11 mouse cellular contexts compared by ENCODE assay signal in the genomic region with DNA sequence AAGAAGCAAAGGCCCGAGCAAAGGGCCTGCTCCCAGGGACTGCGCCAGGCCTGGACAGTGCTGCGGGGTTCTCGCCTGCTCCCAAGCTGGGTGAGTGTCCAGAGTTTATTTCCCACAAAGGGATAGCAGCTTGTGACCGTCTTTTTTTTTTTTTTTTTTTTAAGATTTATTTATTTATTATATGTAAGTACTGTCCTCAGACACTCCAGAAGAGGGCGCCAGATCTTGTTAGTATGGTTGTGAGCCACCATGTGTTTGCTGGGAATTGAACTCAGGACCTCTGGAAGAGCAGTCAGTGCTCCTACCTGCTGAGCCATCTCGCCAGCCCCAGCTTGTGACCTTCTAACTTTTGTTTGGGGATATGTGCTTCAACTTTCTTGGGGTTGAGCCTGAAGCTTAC. TPM values are rescaled to one million over a fixed set of nuclear protein-coding genes. Genes with fewer than 3 reads are reported as not detected.
DNase-seq lines count a peak whose midpoint lies in the region; ATAC-seq and TF ChIP-seq lines count a peak whose summit lies in the region.
"Had no signal": no experiment of that assay in that cellular context is flagged by ENCODE, and none has a peak within 500 bp of the region (broad histone marks: within the 10 kb centered on the region; RNA-seq: fewer than 3 reads in every experiment).

No protein-coding gene starts in this region.

- H3K27me3 ChIP-seq in liver, adult 2 months (ENCODE audit: control insufficient read depth, insufficient read depth, low read length), result no peaks in the 10 kb centered on the region
- no peaks in the 10 kb centered on the region for H3K27me3 ChIP-seq in liver, embryonic 12.5 days (replicated peaks)
- H3K27me3 ChIP-seq: heart, embryonic 15.5 days; Patski had no signal

- TF ChIP-seq CTCF in liver, adult 2 months (IDR thresholded peaks at IDR 0.05; ENCODE audit: low read depth, low read length), result peak; percentile 13; the same call in 1 of the 2 replicates

- no peaks in the 10 kb centered on the region; the same call in 1 of the 2 replicates for H3K79me2 ChIP-seq in liver, adult 2 months (ENCODE audit: control insufficient read depth, insufficient read depth, low read length)

- intact Hi-C loops in gastrocnemius, postnatal 14 days (cut with DNase I; ENCODE audit: low total_unique reads), result no loop called here
- intact Hi-C loops in gastrocnemius, postnatal 36 days (cut with DNase I), result no loop called here

- H3K4me1 ChIP-seq in liver, adult 2 months (ENCODE audit: control insufficient read depth, insufficient read depth, low read length), result no peaks in the 10 kb centered on the region
- 0 out of 2 replicates have a peak, but pooled peaks cover 5% of the 10 kb centered on the region for H3K4me1 ChIP-seq in liver, embryonic 12.5 days
- H3K4me1 ChIP-seq: heart, embryonic 15.5 days had no signal

- no peak overlapping the region for H3K4me2 ChIP-seq in liver, embryonic 12.5 days
- H3K4me2 ChIP-seq: heart, embryonic 15.5 days had no signal

- no peak overlapping the region for H3K4me3 ChIP-seq in liver, adult 2 months (ENCODE audit: insufficient read depth, low read depth, low read length)
- no peak overlapping the region for H3K4me3 ChIP-seq in liver, embryonic 12.5 days
- H3K4me3 ChIP-seq: heart, embryonic 15.5 days had no signal

- no peak overlapping the region for H3K27ac ChIP-seq in liver, adult 2 months (replicated peaks; ENCODE audit: insufficient read depth, low read depth, low read length)
- H3K27ac ChIP-seq in liver, embryonic 12.5 days, result no peak overlapping the region
- H3K27ac ChIP-seq: heart, embryonic 15.5 days had no signal

- H3K9me3 ChIP-seq in liver, embryonic 12.5 days (replicated peaks), result no peaks in the 10 kb centered on the region
- H3K9me3 ChIP-seq: heart, embryonic 15.5 days had no signal

- no peak for TF ChIP-seq POLR2A in liver, adult 2 months (IDR thresholded peaks at IDR 0.05; ENCODE audit: extremely low read depth, insufficient read depth, low read length)

- WGBS in liver, adult 2 months, result 74% methylated on average over 7 of the region's 7 CpGs
- WGBS in liver, embryonic 12.5 days (ENCODE audit: insufficient replicate concordance), result 79% methylated on average over 7 of the region's 7 CpGs

- H3K9ac ChIP-seq in liver, adult 2 months (ENCODE audit: low read depth, low read length), result no peak overlapping the region
- no peak overlapping the region for H3K9ac ChIP-seq in liver, embryonic 12.5 days
- H3K9ac ChIP-seq: heart, embryonic 15.5 days had no signal

- H3K36me3 ChIP-seq in liver, adult 2 months (ENCODE audit: control insufficient read depth, insufficient read depth, low read length), result peaks cover 87% of the 10 kb centered on the region
- peaks cover 98% of the 10 kb centered on the region for H3K36me3 ChIP-seq in liver, embryonic 12.5 days

- ATAC-seq in liver, embryonic 12.5 days, result no peak
- ATAC-seq: Patski had no signal

- peak; percentile 17 for DNase-seq in gastrocnemius, postnatal 14 days
- no peak for DNase-seq in gastrocnemius, postnatal 36 days
- no peak for DNase-seq in liver, adult 2 months (ENCODE audit: extremely low read depth, low read depth, low spot score)
- DNase-seq in NIH3T3 (ENCODE audit: low read depth), result peak; percentile 60
- peak; percentile 52 for DNase-seq in mesoderm, embryonic 11.5 days (ENCODE audit: low read depth, low spot score)
- DNase-seq in layer of hippocampus, adult 9-10 months (ENCODE audit: low spot score), result no peak
- DNase-seq in gastrocnemius, postnatal 10 days, result no peak
- DNase-seq: cerebellum, adult 11 months had no signal

RNA-seq across cellular contexts. Expression of gene Ccnl2, which starts 8.7 kb away (rescaled TPM):
- total RNA-seq in gastrocnemius, postnatal 14 days (2021), result 10 to 100 TPM; 20.6 to 29.0 TPM
- total RNA-seq in gastrocnemius, postnatal 36 days (2021), result 10 to 100 TPM; 19.7 to 23.7 TPM
- total RNA-seq in liver, adult 2 months (2014; rRNA removed), result 54.9 and 56.1 TPM in 2 replicates
- polyA plus RNA-seq in liver, adult 2 months (2012; rRNA removed), result 33.9 and 61.8 TPM in 2 replicates
- 98.8 and 101 TPM in 2 replicates for polyA plus RNA-seq in liver, embryonic 12.5 days (2016; fragmentation: Nextera tagmentation; extraction: Ambion mirVana)
- 10 to 100 TPM; 31.0 to 47.8 TPM for total RNA-seq in gastrocnemius, postnatal 10 days (2021)

RNA-seq across cellular contexts. Expression of gene Aurkaip1, which starts 10.0 kb away (rescaled TPM):
- 10 to 100 TPM; 78.8 to 80.8 TPM for total RNA-seq in gastrocnemius, postnatal 14 days (2021)
- total RNA-seq in gastrocnemius, postnatal 36 days (2021), result 10 to 100 TPM; 67.3 to 73.1 TPM
- total RNA-seq in liver, adult 2 months (2014; rRNA removed), result 140 and 151 TPM in 2 replicates
- 141 and 154 TPM in 2 replicates for polyA plus RNA-seq in liver, adult 2 months (2012; rRNA removed)
- polyA plus RNA-seq in liver, embryonic 12.5 days (2016; fragmentation: Nextera tagmentation; extraction: Ambion mirVana), result 146 and 153 TPM in 2 replicates
- total RNA-seq in gastrocnemius, postnatal 10 days (2021), result 10 to 100 TPM; 85.0 to 93.2 TPM

RNA-seq across cellular contexts. Expression of gene Mrpl20, which starts 18.3 kb away (rescaled TPM):
- 10 to 100 TPM; 45.4 to 48.3 TPM for total RNA-seq in gastrocnemius, postnatal 14 days (2021)
- total RNA-seq in gastrocnemius, postnatal 36 days (2021), result 10 to 100 TPM; 38.3 to 49.1 TPM
- total RNA-seq in liver, adult 2 months (2014; rRNA removed), result 72.4 and 73.0 TPM in 2 replicates
- polyA plus RNA-seq in liver, adult 2 months (2012; rRNA removed), result 29.7 and 37.4 TPM in 2 replicates
- polyA plus RNA-seq in liver, embryonic 12.5 days (2016; fragmentation: Nextera tagmentation; extraction: Ambion mirVana), result 223 and 228 TPM in 2 replicates
- 10 to 100 TPM; 56.6 to 58.0 TPM for total RNA-seq in gastrocnemius, postnatal 10 days (2021)

RNA-seq across cellular contexts. Expression of gene Mxra8, which starts 18.5 kb away (rescaled TPM):
- total RNA-seq in gastrocnemius, postnatal 14 days (2021), result 10 to 100 TPM; 75.4 to 79.4 TPM
- total RNA-seq in gastrocnemius, postnatal 36 days (2021), result 10 to 100 TPM; 29.9 to 32.7 TPM
- 7.5 and 8.8 TPM in 2 replicates for total RNA-seq in liver, adult 2 months (2014; rRNA removed)
- 15.4 and 17.2 TPM in 2 replicates for polyA plus RNA-seq in liver, adult 2 months (2012; rRNA removed)
- polyA plus RNA-seq in liver, embryonic 12.5 days (2016; fragmentation: Nextera tagmentation; extraction: Ambion mirVana), result 8.1 and 9.2 TPM in 2 replicates
- 100 to 1,000 TPM; 112 to 136 TPM for total RNA-seq in gastrocnemius, postnatal 10 days (2021)

RNA-seq across cellular contexts. Expression of gene Dvl1, which starts 26.2 kb away (rescaled TPM):
- total RNA-seq in gastrocnemius, postnatal 14 days (2021), result 10 to 100 TPM; 88.6 to 89.4 TPM
- 100 to 1,000 TPM; 104 to 110 TPM for total RNA-seq in gastrocnemius, postnatal 36 days (2021)
- total RNA-seq in liver, adult 2 months (2014; rRNA removed), result 40.5 and 44.6 TPM in 2 replicates
- polyA plus RNA-seq in liver, adult 2 months (2012; rRNA removed), result 101 and 162 TPM in 2 replicates
- 10.7 and 12.1 TPM in 2 replicates for polyA plus RNA-seq in liver, embryonic 12.5 days (2016; fragmentation: Nextera tagmentation; extraction: Ambion mirVana)
- total RNA-seq in gastrocnemius, postnatal 10 days (2021), result 10 to 100 TPM; 96.4 to 99.6 TPM

Comparison
In these comparisons a context has a peak if more than half of its experiments do, and no peak if none do; other contexts are left out.
1. DNase-seq: peak in gastrocnemius, postnatal 14 days (single experiment), NIH3T3 (single experiment) and mesoderm, embryonic 11.5 days (single experiment); none in gastrocnemius, postnatal 36 days (0 of 2), liver, adult 2 months (single experiment), layer of hippocampus, adult 9-10 months (single experiment) and gastrocnemius, postnatal 10 days (single experiment).